Mouse (Mus musculus): ENCODE data around the gene Sfmbt2.
"Not testable (repeated sequence)": the region's sequence is repeated elsewhere in the genome, so short reads cannot be mapped to it uniquely, and the experiment has no call there.

Sfmbt2 gene

DNA sequence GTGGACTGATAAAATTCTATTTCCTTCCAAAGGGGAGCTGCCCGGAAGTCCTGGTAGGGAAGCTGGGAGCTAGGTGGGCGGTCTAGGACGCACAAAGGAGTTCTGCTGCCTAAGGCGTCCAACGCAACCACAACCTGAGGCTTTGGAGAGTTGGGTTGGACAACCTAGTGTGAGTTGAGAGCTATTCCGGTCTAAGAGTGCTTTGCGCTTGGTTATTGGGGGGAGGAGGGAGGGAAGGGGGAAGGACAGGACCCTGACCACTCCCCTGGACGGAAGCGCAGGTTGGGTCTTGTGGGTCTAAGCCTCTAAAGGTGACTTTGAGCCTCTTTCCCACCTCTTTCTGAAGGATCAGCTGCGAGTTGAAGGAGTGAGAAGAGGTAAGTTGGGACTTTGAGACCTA, at the start of gene Sfmbt2:
Gene Sfmbt2, plus strand, starts transcription at position 335 of the 400 bp plus-strand sequence.
- DNase-seq (ENCODE audit: low spot score in 2 of 2), result no peak

- DNase-seq (ENCODE audit: low spot score in 2 of 2), result no peak
These were observed 49.2 kb upstream of the Sfmbt2 start for GRCm38 (mm10) chr2:10321093-10321492.

DNA sequence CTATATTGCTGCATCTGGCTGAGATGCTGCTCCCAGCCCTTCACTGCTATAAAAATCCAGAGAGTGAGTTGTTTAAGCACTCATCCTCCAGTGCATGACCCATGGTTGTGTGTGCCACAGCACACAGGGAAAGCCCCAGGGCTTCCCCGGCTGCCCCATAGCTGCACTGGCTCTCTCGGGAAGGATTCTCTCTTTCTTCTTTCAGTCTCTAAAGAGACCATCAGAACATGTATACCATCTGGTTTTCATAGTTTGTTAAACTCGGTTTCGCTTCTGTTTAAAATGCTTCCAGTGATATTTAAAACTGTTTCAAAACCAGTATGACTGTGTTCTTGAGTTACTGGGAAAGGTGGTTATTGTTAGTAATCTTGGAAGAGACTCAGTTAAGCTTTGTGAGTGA, 47.1 kb upstream of the Sfmbt2 start:
- DNase-seq (ENCODE audit: low spot score in 2 of 2), result no peak

DNA sequence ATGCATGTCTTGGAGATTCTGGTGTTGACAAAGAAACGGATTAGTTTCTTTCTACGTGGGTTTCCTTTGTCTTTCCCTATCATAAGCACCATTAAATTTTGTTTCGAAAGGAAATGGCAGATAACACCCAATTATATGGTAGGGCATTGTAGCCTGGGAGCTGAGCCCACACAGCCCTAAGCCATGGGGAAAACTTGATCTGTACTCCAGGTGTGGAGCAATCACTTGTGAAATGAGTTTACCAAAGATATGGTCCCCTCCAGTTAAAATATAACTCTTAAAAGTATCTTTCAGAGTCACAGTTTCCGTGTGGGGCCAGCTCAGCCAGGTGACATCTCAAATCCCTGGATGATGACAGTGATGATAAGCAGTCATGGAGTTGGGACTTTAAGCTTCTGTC, 45.3 kb upstream of the Sfmbt2 start:
- DNase-seq (ENCODE audit: low spot score in 2 of 2), result no peak

DNA sequence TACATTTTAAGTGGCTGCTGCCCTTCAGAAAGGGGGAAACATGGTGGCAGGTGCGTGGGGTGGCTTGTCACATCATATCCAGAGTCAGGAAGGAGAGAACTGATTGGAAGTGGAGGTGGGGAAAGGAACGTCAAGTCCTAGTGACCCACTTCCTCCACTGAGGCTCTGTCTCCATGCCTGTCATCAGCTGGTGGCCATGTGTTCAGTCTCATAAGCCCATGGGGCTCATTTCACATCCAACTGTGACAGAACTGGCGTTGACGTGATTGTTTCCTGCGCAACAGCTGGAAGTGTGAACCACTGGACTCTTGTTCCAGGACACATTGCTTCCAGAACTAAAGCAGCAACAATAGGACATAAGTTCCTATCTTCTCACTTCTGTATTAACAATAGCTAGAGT, 40.1 kb upstream of the Sfmbt2 start:
- no peak for DNase-seq (ENCODE audit: low spot score in 2 of 2)

DNA sequence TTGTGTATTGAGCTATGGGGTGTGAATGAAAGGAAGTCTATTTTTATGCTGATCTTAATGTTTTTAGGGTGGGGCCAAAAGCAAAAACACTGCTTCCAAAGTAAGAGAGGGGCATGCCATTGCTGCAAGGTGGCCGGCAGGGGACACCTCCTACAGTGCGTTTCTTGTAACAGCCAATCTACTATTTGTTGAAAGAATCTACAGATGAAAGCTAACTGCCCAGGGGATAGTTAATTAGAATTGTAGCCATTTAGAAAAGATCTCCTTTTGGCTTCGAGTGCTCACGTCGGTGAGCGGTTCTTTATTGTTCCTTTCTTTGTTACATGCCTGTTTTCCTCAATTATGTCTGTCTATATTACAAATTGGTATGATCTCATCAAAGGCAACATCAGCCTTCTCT, 36.0 kb upstream of the Sfmbt2 start:
- no peak for DNase-seq (ENCODE audit: low spot score in 2 of 2)

DNA sequence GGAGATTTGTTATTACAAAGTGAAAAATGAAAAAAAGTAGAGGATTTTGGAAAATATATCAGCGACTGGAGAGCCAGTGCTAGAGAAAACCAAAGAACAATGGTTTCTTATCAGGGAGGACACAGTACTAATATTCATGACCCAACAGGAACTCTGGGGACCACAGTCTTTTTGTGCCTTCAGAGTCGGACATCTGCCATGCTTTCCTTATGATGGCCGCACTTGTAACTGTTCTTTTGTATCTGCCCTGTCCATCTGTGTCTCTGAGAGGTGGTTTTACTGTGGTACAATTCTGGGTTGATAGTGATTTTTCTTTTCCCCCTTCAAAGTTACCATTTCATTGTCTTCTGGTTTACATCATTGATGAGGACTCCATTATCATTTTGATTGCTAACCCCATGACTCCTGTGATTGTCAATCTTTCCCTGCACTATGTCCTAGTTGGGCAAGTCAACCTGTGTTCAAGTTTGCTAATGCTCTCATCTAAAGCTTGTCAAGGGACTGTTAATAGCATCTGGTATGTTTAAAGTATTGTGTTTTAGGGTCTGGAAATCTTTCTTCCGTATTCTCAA, 35.2 kb upstream of the Sfmbt2 start:
- no peak for DNase-seq (ENCODE audit: low spot score in 2 of 2)

DNA sequence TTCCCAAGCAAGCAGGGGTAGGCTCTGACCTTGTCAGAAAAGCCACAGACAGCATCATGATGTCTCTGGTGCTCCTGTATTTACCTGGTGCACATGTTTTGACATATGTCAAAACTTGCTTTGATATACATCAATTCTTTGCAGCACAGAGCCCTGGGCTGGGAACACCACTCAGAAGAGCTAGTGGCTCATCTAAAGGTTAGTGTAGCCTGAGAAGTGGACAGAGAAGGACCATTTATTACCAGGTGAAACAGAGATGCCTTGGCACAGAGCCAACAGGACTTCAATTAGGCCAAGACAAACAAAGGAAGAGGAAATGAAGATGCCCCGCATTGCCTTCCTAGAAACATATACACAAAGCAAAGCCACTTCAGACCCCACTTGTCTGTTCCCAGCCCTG, 30.3 kb upstream of the Sfmbt2 start:
- DNase-seq (ENCODE audit: low spot score in 2 of 2), result no peak

- DNase-seq (ENCODE audit: low spot score in 2 of 2), result no peak
These were observed 26.8 kb upstream of the Sfmbt2 start for GRCm38 (mm10) chr2:10343523-10343922.

GRCm38 (mm10) chr2:10344073-10344472, 26.2 kb upstream of the Sfmbt2 start:
- not testable (repeated sequence) for DNase-seq (ENCODE audit: low spot score in 2 of 2)

DNA sequence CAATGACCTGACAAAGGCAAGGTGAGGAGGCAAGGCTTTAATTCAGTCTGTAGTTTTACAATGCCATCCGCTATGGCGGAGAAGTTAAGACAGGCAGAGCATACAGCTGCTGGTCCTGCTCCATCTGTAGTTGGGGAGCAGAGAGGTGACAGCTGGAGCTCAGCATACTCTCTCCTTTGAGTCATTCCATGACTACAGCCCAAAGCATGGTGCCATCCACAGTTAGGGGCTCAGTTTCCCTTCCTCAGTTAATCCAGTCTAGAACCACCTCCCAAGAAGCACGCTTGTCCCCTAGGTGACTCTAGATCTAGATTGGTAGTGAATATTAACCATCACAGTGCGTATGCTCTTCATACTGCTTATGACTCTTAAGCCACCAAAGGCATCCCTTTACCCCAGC, 23.1 kb upstream of the Sfmbt2 start:
- DNase-seq (ENCODE audit: low spot score in 2 of 2), result no peak

DNA sequence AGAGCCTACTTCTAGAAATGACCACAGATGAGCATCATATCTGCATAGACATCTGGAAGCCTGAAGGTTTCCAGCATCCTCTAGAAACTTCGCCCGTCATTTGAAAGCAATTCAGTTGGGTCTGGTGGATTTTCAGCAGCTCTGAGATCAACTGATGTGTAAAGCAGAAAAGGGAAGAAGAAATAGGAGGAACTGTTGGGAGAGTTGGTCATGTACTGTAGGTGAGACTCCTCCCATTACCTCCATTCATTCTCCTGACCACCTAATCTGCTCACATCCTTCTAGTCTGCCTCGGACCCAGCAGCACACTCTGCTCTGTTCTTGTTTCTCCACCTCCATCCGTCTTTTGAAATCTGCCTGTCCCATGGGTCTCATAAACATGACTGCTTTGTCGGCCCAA, 22.3 kb upstream of the Sfmbt2 start:
- no peak for DNase-seq (ENCODE audit: low spot score in 2 of 2)

DNA sequence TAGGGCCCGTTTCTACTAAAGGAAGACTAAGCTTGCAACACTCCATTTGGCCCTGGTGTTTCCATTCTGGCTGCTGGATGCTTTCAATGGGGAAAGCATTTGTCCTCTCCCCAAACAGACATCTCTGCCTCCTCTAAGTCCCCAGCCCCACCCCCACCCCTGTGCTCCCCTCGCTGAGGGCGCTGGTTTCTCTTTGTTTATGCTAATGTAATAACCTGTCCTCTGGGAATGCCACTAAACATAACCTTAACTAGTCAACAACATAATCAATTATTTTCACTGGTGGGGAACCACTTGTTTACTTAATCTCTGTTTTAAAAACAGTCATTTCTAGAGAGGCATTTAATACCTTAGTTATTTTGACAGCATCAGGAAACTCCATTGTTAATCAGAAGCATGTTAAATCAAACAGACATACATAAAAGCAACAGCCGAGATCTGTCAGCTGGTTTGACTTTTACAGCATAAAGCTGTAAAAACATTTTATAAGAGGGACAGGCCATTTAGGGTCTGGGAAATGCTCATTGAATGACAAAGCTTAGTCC, 20.0 kb upstream of the Sfmbt2 start:
- no peak for DNase-seq (ENCODE audit: low spot score in 2 of 2)

DNA sequence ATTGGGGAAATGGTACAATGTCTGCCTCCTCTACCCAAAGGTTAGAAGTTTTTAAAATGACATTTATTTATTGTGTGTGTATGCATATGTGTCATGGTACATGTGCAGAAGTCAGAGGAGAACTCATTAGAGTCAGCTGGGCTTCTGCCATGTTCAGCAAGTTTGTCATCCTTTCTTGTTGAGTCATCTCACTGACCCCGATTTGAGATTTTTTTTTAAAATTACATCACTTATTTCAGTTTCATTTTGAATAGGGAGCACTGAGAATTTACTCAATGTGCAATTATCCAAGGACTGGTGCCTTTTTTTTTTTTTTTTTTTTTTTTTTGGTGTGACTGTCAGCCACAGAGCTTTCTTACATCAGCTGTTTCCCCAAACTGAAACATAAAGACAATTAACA, 19.2 kb upstream of the Sfmbt2 start:
- DNase-seq (ENCODE audit: low spot score in 2 of 2), result no peak

DNA sequence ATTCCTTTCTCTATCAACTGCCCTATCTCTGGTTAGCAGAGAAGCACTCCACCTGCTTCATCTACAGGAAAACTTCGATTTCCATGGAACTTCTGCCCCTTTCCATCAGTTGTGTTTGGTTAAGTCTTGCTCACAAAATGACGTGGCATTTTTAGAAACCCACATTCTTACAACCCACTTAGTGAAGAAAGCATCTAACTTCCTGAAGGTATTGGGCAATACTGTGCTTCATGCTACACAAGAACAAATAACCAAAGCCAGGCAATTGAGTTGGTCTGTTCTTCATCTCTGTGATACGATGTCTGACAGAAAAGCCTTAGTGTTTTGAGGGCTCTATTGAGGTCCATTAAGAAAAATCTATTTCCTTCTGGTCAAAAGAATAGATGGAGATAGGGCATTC, 17.4 kb upstream of the Sfmbt2 start:
- no peak for DNase-seq (ENCODE audit: low spot score in 2 of 2)

DNA sequence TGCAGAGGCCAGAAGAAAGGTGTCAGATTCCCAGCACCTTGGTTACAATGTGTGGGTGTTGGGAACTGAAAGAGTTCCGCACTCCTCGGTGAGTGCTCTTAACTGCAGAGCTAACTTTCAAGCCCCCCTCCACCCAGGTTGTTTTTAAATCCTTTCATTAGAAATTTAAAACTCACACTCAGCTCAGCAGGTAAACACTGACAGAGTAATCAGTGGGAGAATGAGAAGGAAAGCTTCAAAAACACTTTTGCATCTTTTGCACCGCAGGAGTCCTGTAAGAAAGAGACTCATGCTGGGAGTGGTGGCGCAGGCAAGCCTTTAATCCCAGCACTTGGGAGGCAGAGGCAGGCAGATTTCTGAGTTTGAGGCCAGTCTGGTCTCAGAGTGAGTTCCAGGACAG, 16.4 kb upstream of the Sfmbt2 start:
- no peak for DNase-seq (ENCODE audit: low spot score in 2 of 2)

GRCm38 (mm10) chr2:10359861-10360260, 10.4 kb upstream of the Sfmbt2 start:
- no peak for DNase-seq (ENCODE audit: low spot score in 2 of 2)

- DNase-seq (ENCODE audit: low spot score in 2 of 2), result no peak
These were observed 5.2 kb upstream of the Sfmbt2 start for GRCm38 (mm10) chr2:10365081-10365480.

DNA sequence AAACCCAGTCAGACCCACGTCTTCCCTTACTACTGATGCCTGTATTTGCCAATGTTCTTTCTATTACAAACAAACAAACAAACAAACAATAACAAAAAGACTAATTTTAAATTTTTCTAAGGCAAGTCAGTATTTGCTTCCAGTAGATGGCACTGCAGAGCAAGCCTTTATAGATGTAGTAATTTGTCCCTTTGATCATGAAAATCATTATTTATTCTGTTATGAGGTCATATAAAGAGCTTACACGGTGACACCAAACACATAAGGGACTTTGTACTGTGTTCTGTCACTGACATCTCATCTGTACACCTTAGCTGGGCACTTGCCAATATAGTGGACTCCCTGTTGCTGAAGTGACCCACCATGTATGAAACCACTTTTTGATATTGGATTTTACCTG, 4.0 kb upstream of the Sfmbt2 start:
- DNase-seq (ENCODE audit: low spot score in 2 of 2), result no peak

DNA sequence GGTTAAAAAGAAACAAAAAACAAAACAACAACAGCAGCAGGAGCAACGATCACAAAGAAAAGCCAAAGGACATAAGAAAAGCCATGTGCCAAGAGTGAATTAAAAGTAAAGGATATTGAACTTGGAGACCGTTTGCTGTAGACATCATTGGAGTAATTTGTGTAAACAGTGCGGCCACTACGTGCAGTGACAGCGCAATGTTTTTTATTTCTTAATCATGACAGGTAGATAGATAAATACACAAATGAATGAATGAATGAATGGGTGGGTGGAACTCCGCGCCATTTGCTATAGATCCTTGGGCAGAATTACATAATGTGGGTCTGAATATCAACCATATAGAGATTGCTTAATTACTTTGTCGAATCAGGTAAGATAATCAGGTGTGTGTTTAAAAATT, 634 bp upstream of the Sfmbt2 start:
- no peak for DNase-seq (ENCODE audit: low spot score in 2 of 2)

DNA sequence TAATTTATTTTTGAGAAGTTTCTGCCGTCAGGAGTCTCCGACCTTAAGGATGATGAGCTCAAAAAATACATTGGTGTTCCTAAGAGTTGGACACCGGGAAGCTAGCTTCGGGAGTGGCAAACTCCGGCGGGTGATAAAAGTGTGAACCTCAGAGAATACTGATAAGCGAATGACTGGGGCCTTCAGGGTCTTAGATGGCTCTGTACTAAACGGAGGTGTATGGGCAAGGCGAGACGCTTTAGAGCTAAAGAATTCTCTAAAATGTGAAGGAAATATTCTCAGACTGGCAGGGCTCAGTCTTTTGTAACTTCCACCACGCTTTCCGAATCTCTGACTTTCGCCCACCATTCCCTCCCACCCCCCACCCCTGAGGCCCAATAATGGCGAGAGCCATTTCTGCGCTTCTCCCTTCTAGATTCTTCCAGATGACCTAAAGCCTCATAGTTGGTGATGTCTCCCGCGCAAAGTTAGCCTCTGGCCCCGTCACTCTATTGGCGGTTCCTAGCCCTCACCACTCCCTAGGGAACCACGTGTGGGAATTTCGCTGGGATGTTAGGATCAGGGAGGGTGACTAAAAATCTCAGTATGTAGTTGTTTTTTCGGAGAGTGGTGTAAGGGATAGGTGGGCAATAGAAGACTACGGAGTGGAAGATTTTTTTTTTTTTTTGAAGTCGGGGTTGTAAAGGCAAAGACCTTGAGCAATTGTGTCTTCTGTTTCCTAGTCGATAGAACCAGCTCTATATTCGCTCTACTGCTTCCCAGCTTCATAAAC, 563 bp downstream of the Sfmbt2 start:
- no peak for DNase-seq (ENCODE audit: low spot score in 2 of 2)

DNA sequence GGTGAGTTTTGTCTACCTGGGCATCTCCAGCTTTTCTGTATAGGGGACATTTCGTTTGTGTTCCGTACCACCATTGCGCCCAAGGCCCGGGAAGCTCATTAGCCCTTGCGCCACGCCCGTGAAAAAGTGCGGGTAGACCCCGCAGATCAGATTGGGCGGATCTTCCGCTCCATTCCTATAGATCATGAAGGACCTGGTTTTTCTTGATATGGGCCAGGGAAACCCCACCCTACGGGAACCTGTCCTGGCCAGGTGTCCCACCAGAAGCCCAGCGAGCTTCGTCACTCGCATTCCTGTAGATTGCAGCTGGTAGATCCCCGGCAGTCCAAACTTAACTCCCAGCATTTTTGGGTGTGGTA, 1.1 kb downstream of the Sfmbt2 start:
- DNase-seq (ENCODE audit: low spot score in 2 of 2), result no peak

GRCm38 (mm10) chr2:10371899-10372298, 1.6 kb downstream of the Sfmbt2 start:
- DNase-seq (ENCODE audit: low spot score in 2 of 2), result no peak

DNA sequence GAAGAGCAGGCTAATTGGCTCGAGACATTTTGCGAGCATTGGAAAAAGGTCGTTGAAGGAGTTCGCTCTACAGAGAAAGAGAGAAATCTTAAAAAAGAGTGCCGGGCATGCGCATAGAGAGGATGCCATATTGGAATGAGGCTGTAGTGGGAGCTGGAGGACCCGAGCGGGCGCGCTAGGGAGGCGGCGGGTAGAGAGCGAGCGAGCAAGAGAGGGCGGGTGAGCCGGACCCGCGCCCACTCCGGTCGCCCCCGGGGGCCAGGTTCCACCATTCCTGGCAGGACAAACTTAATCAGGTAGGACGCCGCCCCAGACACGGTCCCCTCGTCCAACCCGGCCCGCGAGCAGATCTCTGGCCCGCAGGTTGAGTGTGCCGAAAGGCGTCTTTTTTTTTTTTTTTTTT, 2.0 kb downstream of the Sfmbt2 start:
- DNase-seq (ENCODE audit: low spot score in 2 of 2), result peak; percentile 15 to 19
